Comparison of ENCODE assay signal across 8 mouse cellular contexts in the genomic region with DNA sequence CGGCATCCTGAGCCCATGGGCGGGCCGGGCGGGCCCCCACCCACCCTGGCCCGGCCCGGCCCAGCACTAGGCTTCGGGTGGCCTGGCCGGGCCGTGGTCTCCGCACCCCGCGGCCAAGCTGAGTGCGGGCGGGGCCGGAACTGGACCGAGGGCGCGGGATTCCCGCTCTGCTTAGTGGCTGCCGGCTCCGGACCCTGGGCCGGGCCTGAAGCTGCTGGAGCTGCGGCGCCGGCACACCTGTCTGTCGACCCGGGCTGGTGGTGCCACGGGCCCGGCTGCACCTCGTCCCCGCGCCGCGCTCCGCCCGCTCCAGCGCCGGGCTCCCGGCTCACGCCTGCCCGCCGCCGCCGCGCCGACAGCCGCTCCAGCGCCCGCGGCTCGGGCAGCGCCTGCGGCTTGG. TPM values are rescaled to one million over a fixed set of nuclear protein-coding genes. Genes with fewer than 3 reads are reported as not detected.
DNase-seq lines count a peak whose midpoint lies in the region; ATAC-seq and TF ChIP-seq lines count a peak whose summit lies in the region.

TSS of gene Kcnh2 (minus strand) at position 327 of the 400 bp plus-strand sequence.

- intact Hi-C loops in left cerebral cortex, postnatal 25 days (cut with DNase I), result loop anchor here (5.0 kb wide), 1 partner anchor 36 kb away; no protein-coding TSS in a partner anchor

- H3K4me2 ChIP-seq in kidney, postnatal 0 days (ENCODE audit: low read length), result peak within 1 kb of the TSS; percentile 91
- H3K4me2 ChIP-seq in heart, embryonic 13.5 days, result peak within 1 kb of the TSS; percentile 87

- H3K27ac ChIP-seq in kidney, postnatal 0 days, result peak within 1 kb of the TSS; percentile 70
- peak within 1 kb of the TSS; percentile 99 for H3K27ac ChIP-seq in heart, embryonic 13.5 days (replicated peaks)
- peak within 1 kb of the TSS; percentile 57 for H3K27ac ChIP-seq in small intestine, adult 2 months (ENCODE audit: insufficient read depth, low read depth, low read length)

- peak within 1 kb of the TSS; percentile 68 for H3K4me3 ChIP-seq in kidney, postnatal 0 days (replicated peaks; ENCODE audit: low read depth, low read length)
- peak within 1 kb of the TSS; percentile 90 for H3K4me3 ChIP-seq in heart, embryonic 13.5 days
- peak within 1 kb of the TSS; percentile 65 for H3K4me3 ChIP-seq in small intestine, adult 2 months (ENCODE audit: low read depth, low read length)

- H3K36me3 ChIP-seq in kidney, postnatal 0 days (ENCODE audit: insufficient read depth, low read length), result no peaks in the 10 kb centered on the region
- H3K36me3 ChIP-seq in heart, embryonic 13.5 days, result peaks cover 15% of the 10 kb centered on the region
- H3K36me3 ChIP-seq in small intestine, adult 2 months (ENCODE audit: control insufficient read depth, insufficient read depth, low read length), result no peaks in the 10 kb centered on the region

- H3K9ac ChIP-seq in kidney, postnatal 0 days (ENCODE audit: low read depth, low read length), result peak within 1 kb of the TSS; percentile 52
- H3K9ac ChIP-seq in heart, embryonic 13.5 days, result peak within 1 kb of the TSS; percentile 99

- peaks cover 9% of the 10 kb centered on the region for H3K4me1 ChIP-seq in kidney, postnatal 0 days (replicated peaks; ENCODE audit: insufficient read depth, low read length)
- H3K4me1 ChIP-seq in heart, embryonic 13.5 days, result peaks cover 81% of the 10 kb centered on the region
- peaks cover 17% of the 10 kb centered on the region for H3K4me1 ChIP-seq in small intestine, adult 2 months (ENCODE audit: control insufficient read depth, insufficient read depth, insufficient read length, low read length)

- no peaks in the 10 kb centered on the region for H3K9me3 ChIP-seq in kidney, postnatal 0 days (replicated peaks; ENCODE audit: low read length)
- H3K9me3 ChIP-seq in heart, embryonic 13.5 days, result no peaks in the 10 kb centered on the region

- WGBS in kidney, postnatal 0 days, result under 1% methylated on average over 35 of the region's 53 CpGs
- under 1% methylated on average over 44 of the region's 53 CpGs for WGBS in heart, embryonic 13.5 days
- WGBS in small intestine, adult 2 months, result under 1% methylated on average over 52 of the region's 53 CpGs

- DNase-seq in kidney, postnatal 0 days (ENCODE audit: low spot score), result peak; percentile 44
- DNase-seq in kidney, adult 9 months, result no peak
- no peak for DNase-seq in adrenal gland, postnatal 25 days
- DNase-seq in left cerebral cortex, postnatal 25 days (ENCODE audit: low spot score in 2 of 2), result no peak
- DNase-seq in right cerebral cortex, adult 18-20 months, result no peak

- no peak for TF ChIP-seq CTCF in kidney, postnatal 0 days (IDR thresholded peaks at IDR 0.05; ENCODE audit: low read depth)
- TF ChIP-seq CTCF in small intestine, adult 2 months (IDR thresholded peaks at IDR 0.05; ENCODE audit: extremely low read depth, insufficient read length, insufficient replicate concordance, low read depth, low read length), result no peak

- no peaks in the 10 kb centered on the region for H3K27me3 ChIP-seq in kidney, postnatal 0 days (ENCODE audit: insufficient read depth, low read length)
- H3K27me3 ChIP-seq in heart, embryonic 13.5 days (replicated peaks), result peaks cover 6% of the 10 kb centered on the region
- H3K27me3 ChIP-seq in small intestine, adult 2 months (ENCODE audit: control insufficient read depth, insufficient read depth, low read length), result peaks cover 28% of the 10 kb centered on the region

- no peak for TF ChIP-seq POLR2A in small intestine, adult 2 months (IDR thresholded peaks at IDR 0.05; ENCODE audit: low read depth, low read length)

- ATAC-seq in kidney, postnatal 0 days (replicated peaks; ENCODE audit: low FRiP score, low read depth), result peak; percentile 14; the same call in 1 of the 2 replicates
- no peak for ATAC-seq in heart, embryonic 13.5 days (ENCODE audit: extremely low read depth, insufficient number of reproducible peaks, low FRiP score, low TSS enrichment)
- ATAC-seq in inflammation-experienced regulatory T-cells, adult 6 months, result no peak

RNA-seq across cellular contexts. Expression of gene Kcnh2, which starts in this region (rescaled TPM):
- polyA plus RNA-seq in kidney, postnatal 0 days (2015; fragmentation: Nextera tagmentation; extraction: Ambion mirVana), result 3.9 and 4.4 TPM in 2 replicates
- 12.7 and 26.0 TPM in 2 replicates for total RNA-seq in adrenal gland, postnatal 25 days (2021)
- polyA plus RNA-seq in heart, embryonic 13.5 days (2015; fragmentation: Nextera tagmentation; extraction: Ambion mirVana), result 24.4 and 26.2 TPM in 2 replicates
- 10 to 100 TPM; 22.5 to 30.1 TPM for total RNA-seq in left cerebral cortex, postnatal 25 days (2021)
- polyA plus RNA-seq in small intestine, adult 2 months (2012; rRNA removed), result 21.9 and 26.3 TPM in 2 replicates
- polyA plus RNA-seq in inflammation-experienced regulatory T-cells, adult 6 months (2017; shearing (Covaris generic)), result under 1 TPM in 2 of 3 experiments, not detected in 1; 0.38 to 0.47 TPM
